Mouse (Mus musculus) limb, embryonic 10.5 days (tissue): ENCODE measurements at regions not wholly inside any gene's neighbourhood (a gene's known extent, or its start where the extent isn't known, plus 50 kb on each side); places are given as distances from the start of the nearest gene placed in this dataset.

Source experiments
- DNase-seq: peaks from one replicate; pipeline ENCODE4 v3.0.0-alpha.2; 2017; ENCODE audit warnings: low spot score
- H3K27ac ChIP-seq: fragments of 300-500 bp; sonication (generic); 2 replicates; pipeline ENCODE4 v1.5.1; 2016; ENCODE audit warnings: mild to moderate bottlenecking
- H3K27me3 ChIP-seq: fragments of 300-500 bp; sonication (generic); 2 replicates; pipeline ENCODE4 v1.6.1; 2016; ENCODE audit warnings: low read depth, mild to moderate bottlenecking; ENCODE audit not compliant: poor library complexity, severe bottlenecking
- H3K36me3 ChIP-seq: fragments of 300-500 bp; sonication (generic); 2 replicates; pipeline ENCODE4 v1.6.1; 2016; ENCODE audit warnings: mild to moderate bottlenecking, moderate library complexity
- H3K4me1 ChIP-seq: fragments of 300-500 bp; sonication (generic); 2 replicates; pipeline ENCODE4 v1.6.1; 2016
- H3K4me3 ChIP-seq: fragments of 300-500 bp; sonication (generic); 2 replicates; pipeline ENCODE4 v1.5.1; 2016; ENCODE audit warnings: mild to moderate bottlenecking, moderate library complexity
- H3K9me3 ChIP-seq: fragments of 300-500 bp; sonication (generic); replicated peaks from 2 replicates; pipeline ENCODE4 v1.6.1; 2016; ENCODE audit warnings: mild to moderate bottlenecking
- WGBS: fragments of 180-500 bp; shearing (Covaris S2); methylation state at CpG from one replicate; pipeline ENCODE4 v1.1.7; 2016; 5-methylcytosine and 5-hydroxymethylcytosine counted together

DNA sequence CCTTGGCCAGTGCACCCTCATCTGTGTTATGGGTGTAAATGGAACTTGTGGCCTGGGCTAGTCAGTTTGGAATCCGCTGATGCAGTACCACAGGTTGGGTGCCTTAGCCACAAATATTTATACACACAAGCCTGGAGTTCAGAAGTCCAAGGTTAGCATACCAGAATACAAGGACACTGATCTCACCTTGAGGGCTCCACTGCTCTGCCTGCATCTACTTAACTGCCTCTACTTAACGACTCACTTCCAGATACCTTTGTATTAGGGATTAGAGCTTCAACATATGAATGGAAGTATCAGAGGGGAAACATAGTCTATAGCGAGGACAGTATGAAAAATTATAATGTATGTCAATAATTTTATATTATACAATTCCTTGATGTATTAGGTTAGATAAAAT, 57.5 kb downstream of the Tmem174 start:
- no peaks in the 10 kb centered on the region for H3K9me3 ChIP-seq

GRCm38 (mm10) chr13:98578426-98579066, 58.7 kb downstream of the Tmem174 start:
- peaks cover 26% of the 10 kb centered on the region for H3K4me1 ChIP-seq
- WGBS = 72% methylated on average over 11 of the region's 11 CpGs
- H3K36me3 ChIP-seq = no peaks in the 10 kb centered on the region
- H3K9me3 ChIP-seq = no peaks in the 10 kb centered on the region
- DNase-seq = no peak
- no peak overlapping the region for H3K4me3 ChIP-seq
- H3K27ac ChIP-seq = no peak overlapping the region
- H3K27me3 ChIP-seq = peaks cover 92% of the 10 kb centered on the region

More for the DNA sequence above, 57.5 kb downstream of the Tmem174 start:
- Histone ChIP-seq H3K4me1 (peaks cover 21% of the 10 kb centered on the region), H3K36me3 (no peaks in the 10 kb centered on the region), H3K27me3 (peaks cover 92% of the 10 kb centered on the region), H3K27ac (no peak overlapping the region), H3K4me3 (no peak overlapping the region)
- WGBS = 89% methylated on average over 3 of the region's 3 CpGs
- DNase-seq = no peak

DNA sequence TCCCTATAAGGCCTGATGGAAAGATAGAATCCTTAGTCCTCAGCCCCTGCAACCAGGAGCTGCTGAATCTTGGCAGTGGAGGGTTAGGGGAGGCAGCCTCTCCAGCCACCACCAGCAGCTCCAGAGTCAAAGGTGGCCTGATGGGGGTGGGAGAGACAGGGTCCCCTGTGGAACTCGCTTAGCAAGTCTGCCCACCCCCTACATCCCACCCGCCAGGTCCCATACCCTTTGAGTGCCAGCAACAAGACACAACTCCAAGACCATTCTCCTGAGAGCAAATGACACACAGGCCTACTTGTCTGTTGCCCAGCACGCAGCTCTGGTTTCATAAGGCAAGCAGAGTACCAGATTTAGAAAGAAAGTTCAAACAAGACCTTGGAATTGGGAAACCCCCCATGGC, 61.1 kb downstream of the Tmem174 start:
- H3K36me3 ChIP-seq = no peaks in the 10 kb centered on the region
- WGBS = 84% methylated on average over 3 of the region's 3 CpGs
- peaks cover 92% of the 10 kb centered on the region for H3K27me3 ChIP-seq
- H3K9me3 ChIP-seq = no peaks in the 10 kb centered on the region
- no peak overlapping the region for H3K4me3 ChIP-seq
- no peak for DNase-seq
- H3K27ac ChIP-seq = no peak overlapping the region
- H3K4me1 ChIP-seq = peaks cover 49% of the 10 kb centered on the region

GRCm38 (mm10) chr13:98574057-98574323, 63.2 kb downstream of the Tmem174 start:
- Histone ChIP-seq H3K27ac (no peak overlapping the region), H3K4me3 (no peak overlapping the region), H3K27me3 (peaks cover 96% of the 10 kb centered on the region), H3K36me3 (no peaks in the 10 kb centered on the region), H3K4me1 (peaks cover 51% of the 10 kb centered on the region), H3K9me3 (no peaks in the 10 kb centered on the region)
- 36% methylated on average over 12 of the region's 12 CpGs for WGBS
- no peak for DNase-seq

DNA sequence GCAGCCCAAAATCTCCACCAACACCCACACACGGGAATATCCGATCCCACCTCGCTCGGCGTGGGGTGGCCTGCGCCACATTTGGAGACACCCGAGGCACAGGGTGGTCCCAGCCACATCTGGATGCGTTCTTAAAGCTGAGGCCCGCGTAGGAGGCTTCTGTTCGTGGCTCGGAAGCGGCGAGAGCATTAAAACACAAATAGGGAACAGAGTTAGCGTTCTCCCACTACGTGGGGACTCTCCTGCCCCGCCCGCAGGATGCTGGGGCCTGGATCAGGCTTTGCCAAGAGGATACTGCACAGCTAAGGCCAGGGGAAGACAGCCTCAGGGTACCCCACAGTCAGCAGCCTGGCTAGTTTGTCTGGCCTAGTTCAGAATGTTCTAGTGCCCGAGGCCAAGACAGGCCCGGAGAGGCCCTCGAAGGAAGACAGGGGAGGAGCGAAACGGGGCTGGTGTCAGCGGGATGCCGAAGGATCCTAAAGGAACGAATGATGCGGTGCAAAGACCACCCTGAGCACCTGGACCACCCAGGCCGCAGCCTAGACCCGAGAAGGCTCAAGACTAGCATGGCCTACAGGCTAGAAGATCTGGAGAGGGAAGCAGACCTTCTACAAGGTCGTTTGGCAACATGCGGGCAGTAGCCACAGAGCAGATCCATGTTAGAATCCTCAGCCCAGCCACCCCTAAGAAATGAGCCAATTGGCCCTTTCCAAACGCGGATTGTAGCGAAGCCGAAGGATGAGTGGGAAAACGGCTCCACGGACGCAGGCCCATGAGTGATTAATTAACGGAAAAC, 63.8 kb downstream of the Tmem174 start:
- Histone ChIP-seq H3K27me3 (peaks cover 91% of the 10 kb centered on the region), H3K4me1 (peaks cover 48% of the 10 kb centered on the region), H3K9me3 (no peaks in the 10 kb centered on the region), H3K36me3 (no peaks in the 10 kb centered on the region), H3K27ac (peak overlapping the region; percentile 8; the same call in 1 of the 2 replicates), H3K4me3 (peak overlapping the region; percentile 56)
- DNase-seq = peak; percentile 53
- 21% methylated on average over 39 of the region's 39 CpGs for WGBS

DNA sequence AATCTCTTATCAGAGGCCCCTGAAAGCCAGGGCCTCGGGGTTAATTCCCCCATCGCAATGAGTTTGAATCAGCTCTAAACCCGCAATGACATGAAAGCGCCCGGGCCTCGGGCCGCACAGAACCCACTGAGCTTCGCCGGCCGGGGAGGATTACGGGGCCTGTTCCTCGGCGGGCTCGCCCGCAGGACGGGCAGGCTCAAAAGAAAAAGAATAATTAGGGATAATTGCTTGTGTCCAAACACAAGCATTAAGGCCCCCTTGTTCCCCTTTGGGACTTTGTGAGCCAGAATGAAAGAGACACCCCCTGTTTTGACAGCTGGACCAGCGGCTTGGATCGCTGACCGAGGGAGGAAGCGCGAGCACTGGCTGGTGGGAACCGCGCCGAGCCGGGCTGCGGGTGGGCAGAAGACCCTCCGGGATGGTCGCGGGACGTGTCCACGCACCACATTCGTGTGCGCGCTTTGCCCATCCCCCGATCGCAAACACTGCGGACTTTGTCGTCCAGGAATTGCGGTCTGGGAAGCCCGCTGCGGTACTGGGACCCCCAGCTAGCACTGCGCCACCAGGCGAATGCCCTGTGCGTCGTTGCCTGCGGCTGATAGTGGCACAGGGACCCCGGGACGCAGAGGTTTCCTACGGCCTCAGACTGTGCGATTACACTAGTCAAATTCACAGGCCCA, 64.5 kb downstream of the Tmem174 start:
- Histone ChIP-seq H3K4me1 (peaks cover 42% of the 10 kb centered on the region), H3K9me3 (no peaks in the 10 kb centered on the region), H3K27ac (peak overlapping the region; percentile 8), H3K4me3 (peak overlapping the region; percentile 56), H3K27me3 (peaks cover 84% of the 10 kb centered on the region), H3K36me3 (no peaks in the 10 kb centered on the region)
- under 1% methylated on average over 50 of the region's 50 CpGs for WGBS
- peak; percentile 71 for DNase-seq

GRCm38 (mm10) chr13:98572011-98572570, 65.1 kb downstream of the Tmem174 start:
- no peaks in the 10 kb centered on the region for H3K9me3 ChIP-seq
- 1% methylated on average over 10 of the region's 14 CpGs for WGBS
- no peak overlapping the region for H3K27ac ChIP-seq
- H3K4me3 ChIP-seq = peak overlapping the region; percentile 56
- H3K27me3 ChIP-seq = peaks cover 78% of the 10 kb centered on the region
- H3K36me3 ChIP-seq = no peaks in the 10 kb centered on the region
- H3K4me1 ChIP-seq = peaks cover 38% of the 10 kb centered on the region
- DNase-seq = peak; percentile 51

DNA sequence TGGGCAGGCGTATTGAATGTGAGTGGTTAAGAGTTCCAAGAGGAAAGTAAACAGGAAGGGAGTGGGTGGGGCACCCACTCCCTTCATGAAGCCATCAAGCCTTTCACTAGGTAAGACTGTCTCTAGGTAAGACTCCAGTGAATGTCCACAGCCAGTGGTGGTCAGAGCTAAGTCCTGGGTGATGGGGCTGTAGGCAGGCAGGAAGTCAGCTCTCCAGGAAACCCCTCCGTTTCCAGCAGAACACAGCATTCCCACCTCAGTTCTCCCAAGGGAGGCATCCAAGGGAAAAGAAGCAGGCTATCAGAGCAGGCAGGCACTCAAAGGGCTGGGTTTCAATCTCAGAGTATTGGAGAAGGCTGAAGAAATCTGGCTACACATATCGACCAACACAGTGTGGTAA, 66.2 kb downstream of the Tmem174 start:
- no peaks in the 10 kb centered on the region for H3K9me3 ChIP-seq
- peaks cover 33% of the 10 kb centered on the region for H3K4me1 ChIP-seq
- H3K27ac ChIP-seq = no peak overlapping the region
- no peak overlapping the region for H3K4me3 ChIP-seq
- WGBS = 54% methylated on average over 3 of the region's 3 CpGs
- peak; percentile 27 for DNase-seq
- peaks cover 69% of the 10 kb centered on the region for H3K27me3 ChIP-seq
- no peaks in the 10 kb centered on the region for H3K36me3 ChIP-seq

DNA sequence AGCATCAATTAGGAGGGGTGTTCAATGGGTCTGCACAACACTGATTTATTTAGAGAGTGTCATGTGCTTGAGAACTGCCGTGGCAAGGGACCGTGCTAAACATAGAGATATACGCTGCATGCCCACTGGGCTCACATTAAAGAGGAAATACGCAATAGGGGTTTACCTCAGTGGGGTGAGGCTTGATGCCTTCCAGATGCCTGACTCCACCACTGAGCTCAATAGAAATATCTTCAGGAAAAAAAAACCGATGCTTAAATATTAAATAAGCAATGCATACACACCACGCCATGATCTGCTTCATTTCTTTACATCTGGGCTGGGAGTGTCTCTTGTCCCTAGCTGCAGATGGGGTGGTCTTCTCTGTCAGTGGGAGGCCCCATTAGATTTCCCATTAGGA, 63.9 kb upstream of the Gm10320 start:
- peaks cover 1% of the 10 kb centered on the region; the same call in 1 of the 2 replicates for H3K27me3 ChIP-seq
- H3K9me3 ChIP-seq = no peaks in the 10 kb centered on the region
- no peak overlapping the region for H3K27ac ChIP-seq
- no peak for DNase-seq
- H3K36me3 ChIP-seq = no peaks in the 10 kb centered on the region
- WGBS = 63% methylated on average over 6 of the region's 6 CpGs
- no peak overlapping the region for H3K4me3 ChIP-seq
- H3K4me1 ChIP-seq = peaks cover 30% of the 10 kb centered on the region

DNA sequence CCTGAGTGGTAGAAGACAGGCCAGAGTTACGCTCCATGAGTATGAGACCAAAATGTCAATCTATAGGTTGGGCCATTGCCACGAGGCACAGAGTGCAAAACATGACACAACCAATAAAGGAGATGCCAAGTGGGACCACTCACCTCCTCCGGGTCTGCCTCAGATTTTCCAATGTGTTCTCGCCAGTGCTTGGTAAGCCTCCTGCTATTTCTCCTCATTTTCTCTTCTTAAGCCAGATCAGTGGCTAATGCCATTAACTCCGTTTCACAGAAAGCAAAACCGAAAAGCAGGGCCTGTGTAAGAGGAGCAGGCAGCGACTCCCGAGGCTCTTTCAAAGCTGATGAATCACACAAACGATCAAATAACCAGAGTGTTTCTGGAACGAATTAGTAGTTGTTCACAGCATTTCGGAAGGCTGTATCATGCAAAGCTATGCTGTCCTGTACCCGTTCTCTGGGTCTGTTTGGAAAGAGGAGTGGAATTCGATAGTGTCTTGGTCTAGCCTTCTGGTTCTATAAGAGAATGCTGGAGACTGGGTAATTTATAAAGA, 59.7 kb upstream of the Gm10320 start:
- 68% methylated on average over 13 of the region's 13 CpGs for WGBS
- Histone ChIP-seq H3K4me3 (no peak overlapping the region), H3K4me1 (peaks cover 38% of the 10 kb centered on the region), H3K27me3 (peaks cover 13% of the 10 kb centered on the region; the same call in 1 of the 2 replicates), H3K27ac (no peak overlapping the region), H3K9me3 (no peaks in the 10 kb centered on the region), H3K36me3 (no peaks in the 10 kb centered on the region)
- no peak for DNase-seq

DNA sequence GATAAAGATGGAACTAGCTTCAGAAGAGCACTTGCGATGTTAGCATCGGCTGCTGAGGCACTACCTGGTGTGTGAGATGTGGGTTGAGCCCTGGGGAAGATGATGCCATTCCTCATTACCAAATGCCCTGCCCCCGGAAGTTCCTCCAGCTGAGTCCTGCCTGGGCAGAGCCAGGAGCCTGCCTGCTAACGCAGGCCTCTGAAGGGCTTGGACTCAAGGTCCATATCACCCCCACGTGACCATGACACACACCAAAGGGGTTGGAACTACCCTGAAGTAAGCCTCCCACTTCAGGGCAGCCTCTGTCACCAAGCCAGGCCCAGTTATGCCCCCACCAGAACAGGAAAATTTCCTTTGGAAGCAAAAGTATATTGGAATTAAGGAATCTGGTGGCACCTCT, 55.4 kb upstream of the Gm10320 start:
- Histone ChIP-seq H3K36me3 (no peaks in the 10 kb centered on the region), H3K27ac (no peak overlapping the region), H3K9me3 (no peaks in the 10 kb centered on the region), H3K27me3 (peaks cover 17% of the 10 kb centered on the region; the same call in 1 of the 2 replicates), H3K4me3 (no peak overlapping the region), H3K4me1 (peaks cover 26% of the 10 kb centered on the region)
- DNase-seq = no peak
- 69% methylated on average over 5 of the region's 5 CpGs for whole genome bisulfite sequencing

- Histone ChIP-seq H3K4me1 (peaks cover 21% of the 10 kb centered on the region), H3K36me3 (no peaks in the 10 kb centered on the region), H3K27ac (no peak overlapping the region), H3K27me3 (peaks cover 17% of the 10 kb centered on the region; the same call in 1 of the 2 replicates), H3K9me3 (no peaks in the 10 kb centered on the region), H3K4me3 (no peak overlapping the region)
- 74% methylated on average over 5 of the region's 5 CpGs for WGBS
- no peak for DNase-seq
Measured at GRCm38 (mm10) chr13:98546116-98546515, 54.3 kb upstream of the Gm10320 start.
